24 mouse cellular contexts compared by ENCODE assay signal in the genomic region with DNA sequence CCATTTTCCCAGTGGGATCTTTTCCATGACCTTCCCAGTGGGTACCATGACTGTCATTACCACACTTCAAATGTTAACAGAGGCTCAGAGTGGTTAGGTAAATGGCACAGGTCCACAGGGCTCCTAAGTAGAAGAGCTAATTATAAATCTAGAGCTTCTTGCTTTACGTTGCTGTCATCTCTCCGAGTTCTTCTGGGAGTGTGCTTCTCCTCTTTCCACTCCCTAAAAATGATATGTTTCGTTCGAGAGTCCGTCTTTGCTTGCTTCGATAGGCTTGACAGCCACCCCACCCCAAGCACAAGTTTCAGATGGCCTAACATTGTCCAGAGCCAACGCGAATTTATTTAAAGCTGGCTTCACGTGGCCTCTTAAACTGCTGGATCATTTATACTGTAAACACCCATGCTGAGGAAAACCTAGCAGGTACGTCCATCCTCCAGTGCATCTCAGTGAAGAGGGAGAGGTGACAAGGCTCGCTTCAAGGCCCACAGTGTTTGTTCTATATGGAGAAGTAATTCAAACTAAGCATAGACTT. TPM values are rescaled to one million over a fixed set of nuclear protein-coding genes. Genes with fewer than 3 reads are reported as not detected.
DNase-seq lines count a peak whose midpoint lies in the region; ATAC-seq and TF ChIP-seq lines count a peak whose summit lies in the region.
"Had no signal": no experiment of that assay in that cellular context is flagged by ENCODE, and none has a peak within 500 bp of the region (broad histone marks: within the 10 kb centered on the region; RNA-seq: fewer than 3 reads in every experiment).

No protein-coding gene starts in this region.

- intact Hi-C loops in gastrocnemius, adult 2 months (cut with DNase I), result loop anchor here (2.0 kb wide), 1 partner anchor 57 kb away; no protein-coding TSS in a partner anchor

- H3K36me3 ChIP-seq in heart, embryonic 12.5 days, result no peaks in the 10 kb centered on the region
- H3K36me3 ChIP-seq in midbrain, embryonic 11.5 days (ENCODE audit: control insufficient read depth, insufficient read depth, low read length), result no peaks in the 10 kb centered on the region
- no peaks in the 10 kb centered on the region for H3K36me3 ChIP-seq in midbrain, postnatal 0 days (ENCODE audit: insufficient read depth, low read length)
- H3K36me3 ChIP-seq: embryonic facial prominence, embryonic 13.5 days; embryonic facial prominence, embryonic 15.5 days; forebrain, embryonic 10.5 days; forebrain, embryonic 15.5 days had no signal

- no peak overlapping the region; the same call in 1 of the 2 replicates for H3K4me3 ChIP-seq in gastrocnemius, adult 2 months
- no peak overlapping the region for H3K4me3 ChIP-seq in heart, embryonic 12.5 days
- no peak overlapping the region for H3K4me3 ChIP-seq in midbrain, embryonic 11.5 days (ENCODE audit: low read depth, low read length)
- no peak overlapping the region for H3K4me3 ChIP-seq in midbrain, postnatal 0 days (ENCODE audit: low read depth, low read length)
- H3K4me3 ChIP-seq: embryonic facial prominence, embryonic 13.5 days; embryonic facial prominence, embryonic 15.5 days; erythroblast, embryonic 14.5 days; forebrain, embryonic 10.5 days; forebrain, embryonic 13.5 days; forebrain, embryonic 15.5 days had no signal

- no peaks in the 10 kb centered on the region for H3K27me3 ChIP-seq in heart, embryonic 12.5 days (replicated peaks)
- no peaks in the 10 kb centered on the region for H3K27me3 ChIP-seq in midbrain, embryonic 11.5 days (ENCODE audit: control insufficient read depth, insufficient read depth, low read length)
- no peaks in the 10 kb centered on the region for H3K27me3 ChIP-seq in midbrain, postnatal 0 days (ENCODE audit: insufficient read depth, low read length)
- H3K27me3 ChIP-seq: embryonic facial prominence, embryonic 13.5 days; embryonic facial prominence, embryonic 15.5 days; forebrain, embryonic 13.5 days; forebrain, embryonic 15.5 days had no signal

- DNase-seq in gastrocnemius, adult 2 months, result peak; percentile 60
- DNase-seq in gastrocnemius, postnatal 10 days, result no peak
- peak; percentile 87 for DNase-seq in heart, adult 11 months
- peak; percentile 44 for DNase-seq in midbrain, embryonic 11.5 days (ENCODE audit: low spot score, missing footprints)
- DNase-seq in midbrain, postnatal 0 days (ENCODE audit: low spot score), result no peak
- DNase-seq in skeletal muscle tissue, adult 2 months (ENCODE audit: low read depth, low spot score), result peak; percentile 81
- DNase-seq in natural killer cell, adult 2 months (ENCODE audit: low spot score in 2 of 2), result no peak
- DNase-seq: adrenal gland, adult 2 months; adrenal gland, postnatal 10 days; adrenal gland, postnatal 25 days; cerebellum, adult 11 months; cerebellum, adult 18-20 months; cerebellum, adult 8-10 months; cerebellum, adult 9-11 months; cerebellum, postnatal 14 days; cerebellum, postnatal 36 days; embryo, embryonic 11 days had no signal

- no peaks in the 10 kb centered on the region for H3K4me1 ChIP-seq in heart, embryonic 12.5 days (replicated peaks)
- H3K4me1 ChIP-seq in midbrain, embryonic 11.5 days (ENCODE audit: control insufficient read depth, insufficient read depth, low read length), result no peaks in the 10 kb centered on the region
- H3K4me1 ChIP-seq in midbrain, postnatal 0 days (ENCODE audit: insufficient read depth, low read length), result no peaks in the 10 kb centered on the region
- H3K4me1 ChIP-seq: embryonic facial prominence, embryonic 13.5 days; embryonic facial prominence, embryonic 15.5 days; forebrain, embryonic 10.5 days had no signal

- no peaks in the 10 kb centered on the region for H3K9me3 ChIP-seq in heart, embryonic 12.5 days (replicated peaks)
- no peaks in the 10 kb centered on the region for H3K9me3 ChIP-seq in midbrain, embryonic 11.5 days (ENCODE audit: control insufficient read depth, low read length)
- 0 out of 2 replicates have a peak, but pooled peaks cover 2% of the 10 kb centered on the region for H3K9me3 ChIP-seq in midbrain, postnatal 0 days (ENCODE audit: low read length)
- H3K9me3 ChIP-seq: embryonic facial prominence, embryonic 13.5 days; embryonic facial prominence, embryonic 15.5 days; forebrain, embryonic 13.5 days; forebrain, embryonic 15.5 days had no signal

- H3K9ac ChIP-seq in heart, embryonic 12.5 days, result no peak overlapping the region
- no peak overlapping the region for H3K9ac ChIP-seq in midbrain, embryonic 11.5 days (ENCODE audit: low read length)
- no peak overlapping the region for H3K9ac ChIP-seq in midbrain, postnatal 0 days (replicated peaks; ENCODE audit: low read length, poor library complexity, severe bottlenecking)
- H3K9ac ChIP-seq: embryonic facial prominence, embryonic 13.5 days; embryonic facial prominence, embryonic 15.5 days; forebrain, embryonic 13.5 days; forebrain, embryonic 15.5 days had no signal

- WGBS in heart, embryonic 12.5 days, result 67% methylated on average over 11 of the region's 11 CpGs
- 92% methylated on average over 11 of the region's 11 CpGs for WGBS in midbrain, embryonic 11.5 days
- 91% methylated on average over 11 of the region's 11 CpGs for WGBS in midbrain, postnatal 0 days

- TF ChIP-seq CTCF in gastrocnemius, adult 2 months (IDR thresholded peaks at IDR 0.05), result no peak
- no peak for TF ChIP-seq CTCF in midbrain, postnatal 0 days (IDR thresholded peaks at IDR 0.05)

- H3K27ac ChIP-seq in gastrocnemius, adult 2 months, result peak overlapping the region; percentile 91
- H3K27ac ChIP-seq in heart, embryonic 12.5 days (ENCODE audit: poor library complexity, severe bottlenecking), result no peak overlapping the region
- no peak overlapping the region for H3K27ac ChIP-seq in midbrain, embryonic 11.5 days (ENCODE audit: low read depth, low read length)
- H3K27ac ChIP-seq in midbrain, postnatal 0 days (ENCODE audit: low read depth, low read length), result no peak overlapping the region
- H3K27ac ChIP-seq: embryonic facial prominence, embryonic 13.5 days; embryonic facial prominence, embryonic 15.5 days; forebrain, embryonic 10.5 days; forebrain, embryonic 13.5 days; forebrain, embryonic 15.5 days had no signal

- no peak for ATAC-seq in heart, embryonic 12.5 days (ENCODE audit: insufficient number of reproducible peaks, low FRiP score)
- no peak for ATAC-seq in midbrain, embryonic 11.5 days (ENCODE audit: low FRiP score)
- ATAC-seq in midbrain, postnatal 0 days (ENCODE audit: low FRiP score), result no peak
- ATAC-seq: forebrain, embryonic 13.5 days; forebrain, embryonic 15.5 days had no signal

- H3K4me2 ChIP-seq in heart, embryonic 12.5 days, result no peak overlapping the region
- no peak overlapping the region for H3K4me2 ChIP-seq in midbrain, embryonic 11.5 days
- no peak overlapping the region for H3K4me2 ChIP-seq in midbrain, postnatal 0 days (ENCODE audit: low read depth, low read length, poor library complexity, severe bottlenecking)
- H3K4me2 ChIP-seq: embryonic facial prominence, embryonic 13.5 days; embryonic facial prominence, embryonic 15.5 days; forebrain, embryonic 13.5 days; forebrain, embryonic 15.5 days had no signal

RNA-seq across cellular contexts. Expression of a gene that starts 59.6 kb away (rescaled TPM):
- total RNA-seq in gastrocnemius, adult 2 months (2021), result 100 to 1,000 TPM; 216 to 335 TPM
- total RNA-seq in gastrocnemius, postnatal 10 days (2021), result 100 to 1,000 TPM; 174 to 176 TPM
- polyA plus RNA-seq in heart, embryonic 12.5 days (2016; fragmentation: Nextera tagmentation; extraction: Ambion mirVana), result 118 and 123 TPM in 2 replicates
- 186 and 191 TPM in 2 replicates for polyA plus RNA-seq in midbrain, embryonic 11.5 days (2014; fragmentation: Nextera tagmentation; extraction: Ambion mirVana)
- 99.1 and 147 TPM in 2 replicates for total RNA-seq in midbrain, postnatal 0 days (2014; rRNA removed)
- 120 and 123 TPM in 2 replicates for polyA plus RNA-seq in midbrain, postnatal 0 days (2015; fragmentation: Nextera tagmentation; extraction: Ambion mirVana)

Comparison
In these comparisons a context has a peak if more than half of its experiments do, and no peak if none do; other contexts are left out.
1. DNase-seq: peak in gastrocnemius, adult 2 months (single experiment), heart, adult 11 months (single experiment), midbrain, embryonic 11.5 days (single experiment) and skeletal muscle tissue, adult 2 months (single experiment); none in gastrocnemius, postnatal 10 days (single experiment), midbrain, postnatal 0 days (single experiment) and natural killer cell, adult 2 months (0 of 2).